Mouse (Mus musculus): ENCODE data around the gene Sec24c. TPM values are rescaled to one million over a fixed set of nuclear protein-coding genes. Genes with fewer than 3 reads are reported as not detected.

The Sec24c gene
- polyA plus RNA-seq, 2 experiments: 28.4 to 37.1 TPM

DNA sequence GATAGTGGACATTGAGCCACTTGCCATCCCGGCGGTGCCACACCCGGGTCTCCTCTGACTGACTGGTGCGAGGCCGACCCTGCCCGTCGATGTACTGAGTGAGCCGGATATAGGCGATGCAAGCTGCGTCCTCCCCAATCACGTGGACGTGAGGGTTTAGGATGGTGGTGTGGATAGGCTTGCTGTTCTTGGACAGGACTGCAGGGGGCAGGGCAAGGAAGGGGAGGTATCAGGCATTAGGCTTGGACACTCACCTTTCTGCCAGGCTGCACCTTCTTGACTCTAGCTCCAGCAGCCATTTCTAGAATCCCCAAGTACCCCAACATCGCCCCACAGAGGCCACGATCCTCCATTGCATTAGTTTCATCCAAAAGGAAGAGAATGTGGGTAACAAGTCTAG, 63.2 kb downstream of the Sec24c start:
- ATAC-seq (ENCODE audit: insufficient read depth) (no peak), DNase-seq (ENCODE audit: low read depth in 3 of 3, low spot score in 3 of 3) (peak in 2 of 3 experiments; percentile 41 to 55)
- 29% methylated on average over 14 of the region's 14 CpGs for WGBS (ENCODE audit: insufficient replicate concordance)
- Histone ChIP-seq H3K4me1 (replicated peaks; ENCODE audit: control insufficient read depth in 2 of 2, insufficient read depth in 2 of 2, low read length in 1 of 2) (peaks cover 19 to 21% of the 10 kb centered on the region in 2 experiments), H3K9ac (replicated peaks) (no peak overlapping the region), H3K4me2 (ENCODE audit: low read depth) (0 out of 2 replicates have a peak overlapping the region, but pooled peaks have one; percentile 11), H3K27me3 (ENCODE audit: control insufficient read depth, insufficient read depth, low read length) (no peaks in the 10 kb centered on the region), H3K27ac (no peak overlapping the region), H3K36me3 (replicated peaks; ENCODE audit: control insufficient read depth, insufficient read depth, low read depth) (peaks cover 3% of the 10 kb centered on the region; the same call in 1 of the 2 replicates), H3K9me3 (ENCODE audit: control insufficient read depth, low read length) (no peaks in the 10 kb centered on the region), H3K4me3 (ENCODE audit: insufficient read depth in 1 of 2, low read depth in 2 of 2, low read length in 2 of 2) (no peak overlapping the region)
- peak; percentile 91 for TF ChIP-seq CTCF (IDR thresholded peaks at IDR 0.05; ENCODE audit: low read depth)
- no peak for TF ChIP-seq EP300 (IDR thresholded peaks at IDR 0.05; ENCODE audit: low read depth)

DNA sequence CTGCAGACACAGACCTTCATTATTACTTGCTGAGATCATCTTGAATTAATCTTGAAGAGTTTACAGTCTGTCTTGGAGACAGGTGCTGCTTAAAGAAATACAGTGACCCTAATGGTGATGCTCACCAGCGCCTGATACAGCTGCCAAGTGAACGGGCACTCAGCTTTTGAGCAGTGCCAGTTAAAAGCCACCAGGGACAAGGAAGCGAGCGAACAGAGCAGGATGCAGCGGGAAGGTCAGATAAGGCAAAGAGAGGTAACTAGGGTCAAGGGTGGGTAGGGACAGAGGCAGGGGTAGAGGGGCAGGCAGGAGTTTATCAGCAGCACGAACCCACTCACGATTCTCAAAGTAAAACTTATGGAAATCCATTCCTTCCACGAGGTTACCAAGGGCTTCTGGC, 64.4 kb downstream of the Sec24c start:
- H3K4me2 ChIP-seq (ENCODE audit: low read depth): no peak overlapping the region
- peaks cover 9 to 13% of the 10 kb centered on the region in 2 experiments; a peak in 3 of 4 replicates for H3K4me1 ChIP-seq (replicated peaks; ENCODE audit: control insufficient read depth in 2 of 2, insufficient read depth in 2 of 2, low read length in 1 of 2)
- H3K9me3 ChIP-seq (ENCODE audit: control insufficient read depth, low read length): no peaks in the 10 kb centered on the region
- no peak for TF ChIP-seq EP300 (IDR thresholded peaks at IDR 0.05; ENCODE audit: low read depth)
- no peak for TF ChIP-seq CTCF (IDR thresholded peaks at IDR 0.05; ENCODE audit: low read depth)
- DNase-seq (ENCODE audit: low read depth in 3 of 3, low spot score in 3 of 3): no peak
- ATAC-seq (ENCODE audit: insufficient read depth): no peak
- no peak overlapping the region for H3K9ac ChIP-seq (replicated peaks)
- 71% methylated on average over 8 of the region's 8 CpGs for WGBS (ENCODE audit: insufficient replicate concordance)
- no peak overlapping the region for H3K4me3 ChIP-seq (ENCODE audit: insufficient read depth in 1 of 2, low read depth in 2 of 2, low read length in 2 of 2)
- no peak overlapping the region for H3K27ac ChIP-seq
- H3K27me3 ChIP-seq (ENCODE audit: control insufficient read depth, insufficient read depth, low read length): no peaks in the 10 kb centered on the region
- no peaks in the 10 kb centered on the region; the same call in 1 of the 2 replicates for H3K36me3 ChIP-seq (replicated peaks; ENCODE audit: control insufficient read depth, insufficient read depth, low read depth)

DNA sequence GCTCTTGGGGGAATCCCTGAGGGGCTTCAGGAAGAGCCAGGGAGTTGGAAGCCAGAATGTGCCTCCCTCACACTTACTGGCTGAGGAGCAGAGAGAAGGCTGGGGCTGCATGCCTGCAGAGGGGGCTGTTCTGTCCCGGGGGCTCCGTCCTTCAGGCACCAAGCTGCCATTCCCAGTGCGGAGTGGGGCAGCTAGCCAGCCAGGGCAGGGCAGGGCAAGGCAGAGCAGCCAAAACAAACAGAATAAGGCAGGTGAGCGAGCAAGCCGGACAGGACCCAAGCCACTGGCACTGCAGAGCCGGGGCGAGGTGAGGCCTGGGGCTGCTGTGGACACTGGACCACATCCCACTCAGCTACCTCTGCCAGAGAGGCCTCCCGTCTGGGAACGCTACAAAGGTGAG, 67.2 kb downstream of the Sec24c start:
- Histone ChIP-seq H3K4me2 (ENCODE audit: low read depth) (no peak overlapping the region), H3K27ac (no peak overlapping the region), H3K27me3 (ENCODE audit: control insufficient read depth, insufficient read depth, low read length) (no peaks in the 10 kb centered on the region), H3K9ac (replicated peaks) (no peak overlapping the region), H3K36me3 (replicated peaks; ENCODE audit: control insufficient read depth, insufficient read depth, low read depth) (no peaks in the 10 kb centered on the region; the same call in 1 of the 2 replicates), H3K4me3 (ENCODE audit: insufficient read depth in 1 of 2, low read depth in 2 of 2, low read length in 2 of 2) (no peak overlapping the region), H3K4me1 (replicated peaks; ENCODE audit: control insufficient read depth in 2 of 2, insufficient read depth in 2 of 2, low read length in 1 of 2) (peaks cover 5 to 8% of the 10 kb centered on the region in 2 experiments; a peak in 3 of 4 replicates), H3K9me3 (ENCODE audit: control insufficient read depth, low read length) (no peaks in the 10 kb centered on the region)
- TF ChIP-seq CTCF (IDR thresholded peaks at IDR 0.05; ENCODE audit: low read depth): no peak
- TF ChIP-seq EP300 (IDR thresholded peaks at IDR 0.05; ENCODE audit: low read depth): no peak
- WGBS (ENCODE audit: insufficient replicate concordance): 86% methylated on average over 9 of the region's 9 CpGs
- DNase-seq (ENCODE audit: low read depth in 3 of 3, low spot score in 3 of 3) (no peak), ATAC-seq (ENCODE audit: insufficient read depth) (no peak)

- DNase-seq (ENCODE audit: low read depth in 3 of 3, low spot score in 3 of 3) (no peak), ATAC-seq (ENCODE audit: insufficient read depth) (no peak)
- Histone ChIP-seq H3K9me3 (ENCODE audit: control insufficient read depth, low read length) (no peaks in the 10 kb centered on the region), H3K4me3 (ENCODE audit: insufficient read depth in 1 of 2, low read depth in 2 of 2, low read length in 2 of 2) (no peak overlapping the region), H3K27ac (no peak overlapping the region), H3K9ac (replicated peaks) (no peak overlapping the region), H3K4me1 (replicated peaks; ENCODE audit: control insufficient read depth in 2 of 2, insufficient read depth in 2 of 2, low read length in 1 of 2) (no peaks in the 10 kb centered on the region), H3K36me3 (replicated peaks; ENCODE audit: control insufficient read depth, insufficient read depth, low read depth) (no peaks in the 10 kb centered on the region; the same call in 1 of the 2 replicates), H3K4me2 (ENCODE audit: low read depth) (no peak overlapping the region), H3K27me3 (ENCODE audit: control insufficient read depth, insufficient read depth, low read length) (no peaks in the 10 kb centered on the region)
- no peak for TF ChIP-seq CTCF (IDR thresholded peaks at IDR 0.05; ENCODE audit: low read depth)
- TF ChIP-seq EP300 (IDR thresholded peaks at IDR 0.05; ENCODE audit: low read depth): no peak
- 69% methylated on average over 3 of the region's 3 CpGs for WGBS (ENCODE audit: insufficient replicate concordance)
Measured at GRCm38 (mm10) chr14:20743614-20744013, 69.5 kb downstream of the Sec24c start.

Small RNA genes lying within 50 kb of the gene (microRNA-seq; reads per million reads assigned to microRNA genes)
- gene Mir6946: 2.1 reads per million

Other genes with a start within 250 kb of the Sec24c start
- gene Cfap70, start 222.1 kb upstream of the Sec24c start, polyA plus RNA-seq (2012; rRNA removed): 0.01 and 0.03 TPM in 2 replicates
- 0.08 and 0.28 TPM in 2 replicates for gene Cfap70, start 222.1 kb upstream of the Sec24c start, polyA plus RNA-seq (2014; fragmentation: Nextera tagmentation; extraction: Ambion mirVana)
- 28.7 and 36.6 TPM in 2 replicates for gene Anxa7, start 194.2 kb upstream of the Sec24c start, polyA plus RNA-seq (2012; rRNA removed)
- gene Anxa7, start 194.2 kb upstream of the Sec24c start, polyA plus RNA-seq (2014; fragmentation: Nextera tagmentation; extraction: Ambion mirVana): 41.6 and 43.6 TPM in 2 replicates
- 1.1 and 1.6 TPM in 2 replicates for gene Mss51, start 177.4 kb upstream of the Sec24c start, polyA plus RNA-seq (2012; rRNA removed)
- gene Mss51, start 177.4 kb upstream of the Sec24c start, polyA plus RNA-seq (2014; fragmentation: Nextera tagmentation; extraction: Ambion mirVana): 0.29 and 0.67 TPM in 2 replicates
- 18.0 and 22.7 TPM in 2 replicates for gene Ppp3cb, start 127.7 kb upstream of the Sec24c start, polyA plus RNA-seq (2012; rRNA removed)
- gene Ppp3cb, start 127.7 kb upstream of the Sec24c start, polyA plus RNA-seq (2014; fragmentation: Nextera tagmentation; extraction: Ambion mirVana): 21.6 and 24.8 TPM in 2 replicates
- gene Usp54, start 33.2 kb upstream of the Sec24c start, polyA plus RNA-seq (2012; rRNA removed): 1.2 and 1.3 TPM in 2 replicates
- gene Usp54, start 33.2 kb upstream of the Sec24c start, polyA plus RNA-seq (2014; fragmentation: Nextera tagmentation; extraction: Ambion mirVana): 1.1 and 1.2 TPM in 2 replicates
- 0.04 and 0.10 TPM in 2 replicates for gene Myoz1, start 17.8 kb upstream of the Sec24c start, polyA plus RNA-seq (2012; rRNA removed)
- 0.14 TPM in 1 of 2 replicates, not detected in the other for gene Myoz1, start 17.8 kb upstream of the Sec24c start, polyA plus RNA-seq (2014; fragmentation: Nextera tagmentation; extraction: Ambion mirVana)
- 0.02 TPM in 2 replicates for gene Synpo2l, start 6.0 kb upstream of the Sec24c start, polyA plus RNA-seq (2012; rRNA removed)
- 0.09 TPM in 1 of 2 replicates, not detected in the other for gene Synpo2l, start 6.0 kb upstream of the Sec24c start, polyA plus RNA-seq (2014; fragmentation: Nextera tagmentation; extraction: Ambion mirVana)
- 2.8 and 3.3 TPM in 2 replicates for gene Fut11, start 20.7 kb downstream of the Sec24c start, polyA plus RNA-seq (2012; rRNA removed)
- gene Fut11, start 20.7 kb downstream of the Sec24c start, polyA plus RNA-seq (2014; fragmentation: Nextera tagmentation; extraction: Ambion mirVana): 4.3 and 5.7 TPM in 2 replicates
- gene Chchd1, start 28.7 kb downstream of the Sec24c start, polyA plus RNA-seq (2012; rRNA removed): 49.6 and 58.8 TPM in 2 replicates
- 127 and 138 TPM in 2 replicates for gene Chchd1, start 28.7 kb downstream of the Sec24c start, polyA plus RNA-seq (2014; fragmentation: Nextera tagmentation; extraction: Ambion mirVana)
- gene Zswim8, start 33.2 kb downstream of the Sec24c start, polyA plus RNA-seq (2012; rRNA removed): 16.8 and 20.8 TPM in 2 replicates
- gene Zswim8, start 33.2 kb downstream of the Sec24c start, polyA plus RNA-seq (2014; fragmentation: Nextera tagmentation; extraction: Ambion mirVana): 3.1 and 4.0 TPM in 2 replicates
- 22.8 and 22.9 TPM in 2 replicates for gene Ndst2, start 60.3 kb downstream of the Sec24c start, polyA plus RNA-seq (2012; rRNA removed)
- 13.2 and 15.9 TPM in 2 replicates for gene Ndst2, start 60.3 kb downstream of the Sec24c start, polyA plus RNA-seq (2014; fragmentation: Nextera tagmentation; extraction: Ambion mirVana)
- gene Camk2g, start 119.8 kb downstream of the Sec24c start, polyA plus RNA-seq (2012; rRNA removed): 4.5 and 5.4 TPM in 2 replicates
- 3.9 and 7.2 TPM in 2 replicates for gene Camk2g, start 119.8 kb downstream of the Sec24c start, polyA plus RNA-seq (2014; fragmentation: Nextera tagmentation; extraction: Ambion mirVana)
- 0.74 and 1.3 TPM in 2 replicates for gene Plau, start 162.4 kb downstream of the Sec24c start, polyA plus RNA-seq (2012; rRNA removed)
- 0.43 and 0.57 TPM in 2 replicates for gene Plau, start 162.4 kb downstream of the Sec24c start, polyA plus RNA-seq (2014; fragmentation: Nextera tagmentation; extraction: Ambion mirVana)